Mouse (Mus musculus): Measurements from ENCODE around the gene Zfp980. TPM values are rescaled to one million over a fixed set of nuclear protein-coding genes. Genes with fewer than 3 reads are reported as not detected.

Gene Zfp980
- polyA plus RNA-seq, 1 experiment from 2014 or later: not detected

Other genes starting within 250 kb of the Zfp980 start
- gene Zfp990, start 159.9 kb upstream of the Zfp980 start, polyA plus RNA-seq (2015; fragmentation: Nextera tagmentation; extraction: Ambion mirVana): 0.06 and 0.12 TPM in 2 replicates
- 0.25 and 0.26 TPM in 2 replicates for gene Gm13212, start 85.5 kb upstream of the Zfp980 start, polyA plus RNA-seq (2015; fragmentation: Nextera tagmentation; extraction: Ambion mirVana)
- not detected in 2 replicates for gene Zfp986, start 198.1 kb downstream of the Zfp980 start, polyA plus RNA-seq (2015; fragmentation: Nextera tagmentation; extraction: Ambion mirVana)

Data from hindbrain, embryonic 13.5 days (tissue).